Mouse (Mus musculus): ENCODE results near the gene 2410002F23Rik. TPM values are rescaled to one million over a fixed set of nuclear protein-coding genes. Genes with fewer than 3 reads are reported as not detected.
A peak's percentile ranks its signal among the peaks of the same experiment; 100 is the strongest.

The 2410002F23Rik gene
- total and polyA plus RNA-seq, 3 experiments = 44.4 to 96.1 (median 67.0) TPM

DNA sequence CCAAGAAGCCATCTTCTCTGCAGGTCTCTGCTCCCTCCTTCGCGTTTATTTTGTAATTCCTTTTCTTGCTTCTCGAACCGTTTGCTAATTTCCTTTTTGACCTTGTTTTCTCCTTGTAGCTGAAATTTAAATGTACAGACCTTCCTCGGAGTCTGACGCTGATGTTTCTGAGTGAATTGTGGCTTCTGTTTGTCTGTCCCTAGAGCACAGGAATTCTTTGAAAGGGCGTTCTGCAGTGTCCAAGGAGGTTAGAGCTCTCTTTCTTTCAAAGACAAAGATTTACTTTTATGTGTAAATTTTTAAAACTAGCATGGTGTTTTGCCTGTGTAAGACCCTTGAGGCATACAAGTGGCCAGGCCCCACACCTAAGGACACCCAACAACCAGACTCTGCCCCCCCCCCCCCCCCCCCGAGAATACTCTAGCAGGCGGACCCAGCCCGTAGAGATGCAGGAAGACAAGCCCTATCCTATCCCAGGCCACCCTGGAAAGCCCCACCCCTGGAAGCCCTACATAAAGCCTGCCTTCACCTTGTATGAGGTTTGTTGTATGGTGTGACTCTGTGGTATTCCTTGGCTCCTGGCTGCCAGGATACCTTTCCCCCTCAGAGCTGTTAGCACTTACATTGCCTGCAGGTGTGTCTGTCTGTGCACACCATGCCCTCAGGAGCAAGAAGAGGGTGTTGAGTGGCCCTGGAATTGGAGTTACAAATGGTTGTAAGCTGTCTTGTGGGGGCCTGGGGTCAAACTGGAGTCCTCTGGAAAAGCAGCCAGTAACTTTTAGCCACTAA lies 30.1 kb downstream of the 2410002F23Rik start:
- H3K36me3 ChIP-seq (replicated peaks in 1 of 2; ENCODE audit: control insufficient read depth in 1 of 2, insufficient read depth in 1 of 2, low read length in 1 of 2) = no peaks in the 10 kb centered on the region
- no peak for DNase-seq (ENCODE audit: extremely low read depth)
- in situ Hi-C loops (cut with MboI; ENCODE audit: low pct_ligation_motif_present, low pct_unique_long_range_greater_than_20kb, low sequenced_read_pairs) (no loop called here), dilution Hi-C loops (cut with MboI; ENCODE audit: extremely low pct_ligation_motif_present, extremely low pct_unique_long_range_greater_than_20kb, low sequenced_read_pairs) (no loop called here)
- peaks cover 23% of the 10 kb centered on the region for H3K27me3 ChIP-seq (replicated peaks)
- peaks cover 6% of the 10 kb centered on the region for H3K9me3 ChIP-seq (replicated peaks; ENCODE audit: low read length)
- H3K4me1 ChIP-seq (ENCODE audit: control insufficient read depth in 1 of 2, insufficient read depth in 2 of 2) = no peaks in the 10 kb centered on the region; a peak in 1 of 4 replicates
- no peak overlapping the region for H3K27ac ChIP-seq (ENCODE audit: insufficient read depth, low read depth)
- no peak overlapping the region for H3K4me2 ChIP-seq (ENCODE audit: insufficient read depth, low read depth, poor library complexity, severe bottlenecking)
- H3K79me2 ChIP-seq (replicated peaks; ENCODE audit: control insufficient read depth, extremely low read depth, insufficient read depth, poor library complexity, severe bottlenecking) = no peaks in the 10 kb centered on the region
- H3K4me3 ChIP-seq (replicated peaks in 1 of 3; ENCODE audit: low read depth in 2 of 3, low read length in 2 of 3, poor library complexity in 1 of 3) = no peak overlapping the region
- H3K9ac ChIP-seq (ENCODE audit: insufficient read depth, low read depth) = no peak overlapping the region
- no peak for TF ChIP-seq JUND (conservative IDR thresholded peaks at IDR 0.05; ENCODE audit: low read depth, low read length)
- no peak for TF ChIP-seq TBP (conservative IDR thresholded peaks at IDR 0.05; ENCODE audit: low read depth, low read length)
- TF ChIP-seq RAD21 (IDR thresholded peaks at IDR 0.05; ENCODE audit: low read depth, low read length) = no peak
- no peak for TF ChIP-seq ZNF384 (IDR thresholded peaks at IDR 0.05; ENCODE audit: low read depth, low read length)
- TF ChIP-seq CHD2 (IDR thresholded peaks at IDR 0.05; ENCODE audit: low read length) = no peak
- no peak for TF ChIP-seq ZMIZ1 (IDR thresholded peaks at IDR 0.05; ENCODE audit: low read depth, low read length)
- no peak for TF ChIP-seq GABPA (IDR thresholded peaks at IDR 0.05; ENCODE audit: insufficient replicate concordance, low read depth, low read length)
- TF ChIP-seq ETS1 (conservative IDR thresholded peaks at IDR 0.05; ENCODE audit: low read depth, low read length) = no peak
- no peak for TF ChIP-seq TCF12 (IDR thresholded peaks at IDR 0.05; ENCODE audit: low read depth, low read length)
- no peak for TF ChIP-seq PAX5 (IDR thresholded peaks at IDR 0.05; ENCODE audit: low read length)
- TF ChIP-seq IRF4 (IDR thresholded peaks at IDR 0.05; ENCODE audit: low read depth, low read length) = no peak
- no peak for TF ChIP-seq BHLHE40 (IDR thresholded peaks at IDR 0.05; ENCODE audit: low read depth, low read length)
- no peak for TF ChIP-seq HCFC1 (IDR thresholded peaks at IDR 0.05; ENCODE audit: low read depth, low read length)
- TF ChIP-seq POLR2A (IDR thresholded peaks at IDR 0.05; ENCODE audit: low read depth, low read length) = no peak
- no peak for TF ChIP-seq CTCF (conservative IDR thresholded peaks at IDR 0.05 in 1 of 2, IDR thresholded peaks at IDR 0.05 in 1 of 2; ENCODE audit: low read depth in 2 of 2, low read length in 2 of 2)
- no peak for TF ChIP-seq SIN3A (IDR thresholded peaks at IDR 0.05; ENCODE audit: low read length)
- TF ChIP-seq ZKSCAN1 (IDR thresholded peaks at IDR 0.05; ENCODE audit: borderline replicate concordance, low read depth, low read length) = no peak

- Histone ChIP-seq H3K79me2 (replicated peaks; ENCODE audit: control insufficient read depth, extremely low read depth, insufficient read depth, poor library complexity, severe bottlenecking) (no peaks in the 10 kb centered on the region), H3K27ac (ENCODE audit: insufficient read depth, low read depth) (no peak overlapping the region), H3K4me2 (ENCODE audit: insufficient read depth, low read depth, poor library complexity, severe bottlenecking) (no peak overlapping the region), H3K36me3 (replicated peaks in 1 of 2; ENCODE audit: control insufficient read depth in 1 of 2, insufficient read depth in 1 of 2, low read length in 1 of 2) (no peaks in the 10 kb centered on the region), H3K9me3 (replicated peaks; ENCODE audit: low read length) (peaks cover 6% of the 10 kb centered on the region), H3K27me3 (replicated peaks) (peaks cover 28% of the 10 kb centered on the region), H3K9ac (ENCODE audit: insufficient read depth, low read depth) (no peak overlapping the region), H3K4me3 (replicated peaks in 1 of 3; ENCODE audit: low read depth in 2 of 3, low read length in 2 of 3, poor library complexity in 1 of 3) (no peak overlapping the region), H3K4me1 (ENCODE audit: control insufficient read depth in 1 of 2, insufficient read depth in 2 of 2) (no peaks in the 10 kb centered on the region; a peak in 1 of 4 replicates)
- TF ChIP-seq MXI1 (IDR thresholded peaks at IDR 0.05; ENCODE audit: low read depth, low read length) = no peak
- TF ChIP-seq ETS1 (conservative IDR thresholded peaks at IDR 0.05; ENCODE audit: low read depth, low read length) = no peak
- TF ChIP-seq TBP (conservative IDR thresholded peaks at IDR 0.05; ENCODE audit: low read depth, low read length) = no peak
- peak; percentile 57 for TF ChIP-seq RAD21 (IDR thresholded peaks at IDR 0.05; ENCODE audit: low read depth, low read length)
- peak; percentile 69 for TF ChIP-seq SMC3 (IDR thresholded peaks at IDR 0.05; ENCODE audit: low read depth, low read length)
- no peak for TF ChIP-seq ZC3H11A (IDR thresholded peaks at IDR 0.05; ENCODE audit: low read depth, low read length)
- TF ChIP-seq CTCF (conservative IDR thresholded peaks at IDR 0.05 in 1 of 2, IDR thresholded peaks at IDR 0.05 in 1 of 2; ENCODE audit: low read depth in 2 of 2, low read length in 2 of 2) = peak; percentile 54 to 74
- dilution Hi-C loops (cut with MboI; ENCODE audit: extremely low pct_ligation_motif_present, extremely low pct_unique_long_range_greater_than_20kb, low sequenced_read_pairs) = no loop called here
- peak; percentile 52 for DNase-seq (ENCODE audit: extremely low read depth)
- in situ Hi-C loops (cut with MboI; ENCODE audit: low pct_ligation_motif_present, low pct_unique_long_range_greater_than_20kb, low sequenced_read_pairs) = no loop called here
Measured at GRCm38 (mm10) chr7:44277250-44277622, 30.7 kb downstream of the 2410002F23Rik start.

Measured in CH12.LX (cell line).